Mouse (Mus musculus): ENCODE measurements around the gene Arhgap17.

The Arhgap17 gene

DNA sequence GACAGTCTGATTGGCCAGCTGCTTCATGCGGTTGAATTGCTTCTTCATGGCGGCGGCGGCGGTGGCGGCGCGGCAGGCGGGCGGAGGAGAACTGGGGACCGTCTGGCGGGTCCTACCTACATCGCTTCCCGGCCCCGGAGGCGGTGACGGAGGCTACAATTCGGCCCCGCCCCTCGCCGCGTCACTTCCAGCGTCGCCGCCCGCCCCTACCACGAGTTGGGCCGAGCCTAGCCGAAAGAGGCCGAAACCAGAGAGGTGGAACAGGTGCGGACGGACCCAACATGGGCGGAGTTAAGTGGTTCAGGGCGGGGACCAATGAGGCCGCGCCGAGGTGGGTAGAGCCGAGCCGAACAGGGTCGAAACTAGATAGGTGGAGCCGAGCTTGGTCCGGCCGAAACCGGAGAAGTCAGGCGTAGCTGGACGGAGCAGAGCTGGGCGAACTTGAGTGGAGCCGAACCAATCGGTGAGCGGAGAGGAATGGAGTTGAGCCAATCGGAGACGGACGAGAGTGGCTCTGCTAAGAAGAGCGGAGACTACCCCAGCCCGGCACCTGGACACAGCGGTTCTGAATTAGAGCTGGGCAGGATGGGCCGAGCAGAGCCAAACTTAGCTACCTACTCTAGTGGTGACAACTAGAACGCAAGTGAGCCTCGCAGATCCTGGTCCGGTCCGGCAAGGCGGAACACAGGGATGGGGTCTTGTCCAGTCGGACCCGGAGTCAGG is at the start of gene Arhgap17, which contains the start of gene Lcmt1:
TSS of gene Arhgap17 (minus strand) at position 157 of the 723 bp plus-strand sequence.
TSS of gene Lcmt1 (plus strand) at position 26 of the 723 bp plus-strand sequence.
- peak; percentile 93 for DNase-seq (ENCODE audit: low read depth)

- DNase-seq (ENCODE audit: low read depth): no peak
Observed at GRCm38 (mm10) chr7:123417661-123418060, 47.9 kb upstream of the Arhgap17 start.

- DNase-seq (ENCODE audit: low read depth): no peak
Observed at GRCm38 (mm10) chr7:123416803-123417202, 47.1 kb upstream of the Arhgap17 start.

- no peak for DNase-seq (ENCODE audit: low read depth)
Observed at GRCm38 (mm10) chr7:123412143-123412542, 42.4 kb upstream of the Arhgap17 start.

- no peak for DNase-seq (ENCODE audit: low read depth)
Observed at GRCm38 (mm10) chr7:123411109-123411508, 41.4 kb upstream of the Arhgap17 start.

DNA sequence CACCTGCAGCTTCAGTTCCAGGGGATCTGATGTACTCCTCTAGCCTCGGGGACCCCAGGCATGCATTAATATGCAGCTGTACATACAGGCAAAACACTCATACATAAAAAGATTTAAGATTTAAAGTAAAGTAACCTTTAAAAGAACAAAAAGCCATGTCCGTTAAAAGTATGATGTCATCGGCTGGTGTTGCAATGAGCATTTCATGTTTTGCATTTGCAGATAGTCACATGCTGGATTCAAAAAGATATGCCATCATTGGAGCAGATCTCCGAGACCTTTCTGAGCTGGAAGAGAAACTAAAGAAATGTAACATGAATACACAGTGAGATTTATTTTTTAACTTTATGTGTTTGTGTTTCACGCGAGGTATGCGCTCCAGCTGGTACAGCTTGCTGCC is 40.8 kb upstream of the Arhgap17 start:
- no peak for DNase-seq (ENCODE audit: low read depth)

DNA sequence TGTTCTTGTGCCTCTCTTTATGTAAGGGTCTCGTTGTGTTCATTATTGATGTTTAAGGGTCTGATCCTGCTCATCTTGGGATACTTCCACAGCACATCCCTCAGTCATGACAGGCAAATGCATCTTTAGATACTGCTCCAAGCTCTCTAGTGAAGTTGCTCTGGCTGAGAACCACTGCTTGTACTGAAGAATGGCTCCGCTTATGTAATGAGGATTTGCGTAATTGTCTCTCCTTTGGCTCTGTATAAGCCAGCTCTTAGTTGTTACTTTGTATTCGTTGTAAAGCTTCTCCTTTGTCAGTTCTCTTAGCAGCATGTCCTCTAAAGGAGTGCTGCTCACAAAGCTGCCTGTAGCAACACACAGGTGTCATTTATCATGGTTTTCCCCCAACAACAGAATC is 37.3 kb upstream of the Arhgap17 start:
- no peak for DNase-seq (ENCODE audit: low read depth)

- DNase-seq (ENCODE audit: low read depth): no peak
Observed at GRCm38 (mm10) chr7:123405619-123406018, 35.9 kb upstream of the Arhgap17 start.

GRCm38 (mm10) chr7:123404198-123404597 is 34.5 kb upstream of the Arhgap17 start:
- DNase-seq (ENCODE audit: low read depth): no peak

DNA sequence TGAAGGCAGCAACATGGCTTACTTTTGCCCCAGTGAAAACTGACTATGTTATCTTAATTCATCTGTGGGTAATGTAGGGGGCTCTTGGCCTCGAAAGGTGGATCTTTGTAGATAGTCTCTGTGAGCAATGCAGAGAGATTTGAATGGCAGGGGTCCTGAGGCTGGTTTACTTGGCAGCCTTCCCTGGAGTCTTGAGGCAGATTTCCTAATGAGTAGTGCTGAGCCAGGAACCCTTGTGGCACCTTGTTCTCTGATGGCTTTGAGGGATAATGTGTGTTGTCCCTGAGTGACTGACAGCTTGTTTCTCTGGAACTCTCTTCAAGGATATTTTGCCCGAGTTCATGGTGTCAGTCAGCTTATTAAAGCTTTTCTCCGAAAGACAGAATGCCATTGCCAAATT is 31.4 kb upstream of the Arhgap17 start:
- DNase-seq (ENCODE audit: low read depth): no peak

GRCm38 (mm10) chr7:123399286-123399685 is 29.6 kb upstream of the Arhgap17 start:
- DNase-seq (ENCODE audit: low read depth): no peak

DNA sequence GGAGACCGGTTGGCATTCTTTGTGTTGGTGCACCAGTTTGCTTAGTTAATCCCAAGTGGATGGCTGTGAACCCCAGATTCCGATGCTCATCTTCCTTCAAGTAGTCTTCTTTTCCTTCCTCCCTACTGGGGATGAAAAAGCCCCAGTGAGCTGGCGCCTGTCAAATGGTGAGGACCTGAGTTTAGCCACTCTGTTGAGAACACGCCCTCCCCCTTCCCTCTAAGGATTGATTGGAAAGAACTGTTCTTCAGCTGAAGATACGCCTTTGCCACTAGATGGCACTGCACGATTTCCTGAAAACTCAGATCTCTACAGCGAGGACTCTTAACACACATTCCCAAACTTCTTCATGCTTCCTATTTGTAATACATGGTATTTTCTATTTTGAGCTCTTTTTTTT is 29.1 kb upstream of the Arhgap17 start:
- no peak for DNase-seq (ENCODE audit: low read depth)

DNA sequence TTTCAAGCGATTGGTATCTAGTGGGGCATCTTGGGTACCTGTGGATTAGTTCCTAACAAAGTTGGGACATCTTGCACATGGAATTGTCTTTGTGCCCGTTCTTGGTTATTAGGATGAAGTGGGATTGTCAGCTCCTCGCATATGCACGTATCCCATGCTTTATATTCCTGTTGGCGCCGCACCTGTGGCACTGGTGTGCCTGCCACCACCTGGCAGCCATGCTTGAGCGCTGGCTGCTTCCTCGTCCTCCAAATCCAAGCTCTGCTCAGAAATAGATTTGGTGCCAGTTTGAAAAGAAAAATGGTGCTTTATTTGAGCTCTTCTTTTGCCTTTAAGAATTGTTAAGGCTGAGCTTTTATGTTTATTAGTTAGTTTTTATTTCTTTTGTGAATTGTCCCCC is 28.2 kb upstream of the Arhgap17 start:
- DNase-seq (ENCODE audit: low read depth): no peak

GRCm38 (mm10) chr7:123397369-123397768 is 27.7 kb upstream of the Arhgap17 start:
- no peak for DNase-seq (ENCODE audit: low read depth)

DNA sequence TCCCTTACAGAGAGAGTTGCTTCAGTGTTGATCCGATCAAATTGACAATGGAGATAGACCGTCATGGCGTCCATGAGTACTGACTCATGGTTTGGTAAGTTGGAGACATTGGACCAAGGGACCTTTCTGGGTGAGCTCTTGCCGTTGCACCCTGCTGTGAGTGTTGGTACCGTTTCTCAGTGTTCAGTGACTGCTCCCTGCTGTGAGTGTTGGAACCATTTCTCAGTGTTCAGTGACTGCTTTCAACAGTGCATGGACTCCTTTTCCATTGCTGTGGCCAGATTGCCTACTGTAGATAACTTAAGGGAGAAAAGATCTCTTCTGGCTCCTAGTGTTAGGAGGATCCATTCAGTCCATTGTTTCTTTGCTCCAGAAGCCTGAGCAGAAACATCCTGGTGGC is 27.2 kb upstream of the Arhgap17 start:
- no peak for DNase-seq (ENCODE audit: low read depth)

DNA sequence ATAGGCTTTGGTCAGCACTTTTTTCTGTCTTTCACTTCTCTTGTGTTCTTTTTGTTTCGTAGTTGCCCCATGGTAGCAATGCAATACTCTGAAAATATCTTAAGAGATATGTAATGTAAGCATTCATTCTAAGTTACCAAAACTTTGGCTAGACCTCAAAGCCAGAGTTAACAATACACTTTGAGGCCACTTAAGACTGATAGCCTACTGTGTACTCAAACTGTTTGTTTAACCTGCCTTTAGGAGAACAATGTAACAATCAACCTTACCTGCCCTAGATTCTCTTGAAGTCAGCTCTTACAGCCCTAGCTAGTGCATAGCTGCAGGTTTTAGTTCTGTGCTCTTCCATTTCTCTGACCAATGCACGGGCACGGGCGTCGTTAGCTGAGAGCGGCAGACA is 24.6 kb upstream of the Arhgap17 start:
- DNase-seq (ENCODE audit: low read depth): no peak

DNA sequence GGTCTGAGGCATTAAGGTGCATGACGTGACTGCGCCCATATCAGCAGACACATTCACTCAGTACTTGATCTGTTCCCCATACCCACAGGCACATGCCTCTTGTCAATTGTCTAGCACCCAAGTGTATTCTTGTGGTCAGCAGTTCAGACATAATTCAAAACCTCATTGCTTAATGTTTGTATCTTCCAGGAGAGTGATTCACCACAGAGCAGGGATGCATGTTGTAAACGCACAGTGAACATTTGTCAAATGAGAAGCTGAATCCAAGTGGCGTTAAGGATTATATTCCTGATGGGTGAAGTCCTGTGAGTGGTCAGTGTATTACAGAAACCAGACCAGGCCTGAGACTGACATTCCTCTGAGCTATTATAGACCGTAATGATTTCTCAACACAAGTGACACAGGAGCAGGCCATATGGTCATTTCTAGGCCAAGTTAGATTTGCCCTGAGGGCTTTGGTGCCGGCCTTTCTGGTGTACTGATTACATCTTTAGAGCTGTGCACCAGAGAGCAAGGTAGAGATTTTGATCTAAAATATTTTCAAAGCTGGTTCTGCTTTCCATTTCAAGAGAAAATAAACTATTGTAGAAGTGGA is 20.1 kb upstream of the Arhgap17 start:
- no peak for DNase-seq (ENCODE audit: low read depth)

DNA sequence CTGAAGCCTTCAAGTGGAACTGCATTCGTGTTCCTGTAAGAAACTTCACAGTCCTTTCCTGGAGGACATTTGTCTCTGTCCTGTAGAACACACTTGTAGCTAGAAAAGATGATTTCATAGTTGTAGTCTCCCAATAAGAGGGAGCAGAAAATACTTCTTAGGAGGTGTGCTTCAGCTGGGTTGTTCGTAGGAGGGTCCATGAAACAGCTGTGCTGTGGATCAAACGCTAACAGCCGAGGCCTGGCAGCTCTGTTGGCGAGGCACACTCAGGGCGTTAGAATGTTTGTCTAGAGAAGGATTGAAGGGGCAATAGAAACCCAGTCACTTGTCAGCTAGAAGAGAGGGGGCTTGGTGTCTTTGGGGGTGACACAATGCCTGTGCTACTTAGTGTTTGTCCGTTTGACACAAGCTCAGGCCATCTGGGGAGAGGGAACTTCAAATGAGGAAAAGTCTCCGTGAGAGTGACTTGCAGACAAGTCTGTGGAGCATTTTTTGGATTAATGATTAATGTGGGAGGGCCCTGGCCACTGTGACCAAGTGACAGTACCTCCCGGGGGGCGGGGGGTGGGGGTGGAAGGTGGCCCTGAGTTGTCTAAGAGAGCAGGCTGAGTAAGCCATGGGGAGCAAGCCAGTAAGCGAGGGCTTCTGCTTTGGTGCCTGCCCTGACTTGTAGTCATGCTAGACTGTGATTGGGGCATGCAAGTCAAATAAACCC is 16.1 kb upstream of the Arhgap17 start:
- no peak for DNase-seq (ENCODE audit: low read depth)

DNA sequence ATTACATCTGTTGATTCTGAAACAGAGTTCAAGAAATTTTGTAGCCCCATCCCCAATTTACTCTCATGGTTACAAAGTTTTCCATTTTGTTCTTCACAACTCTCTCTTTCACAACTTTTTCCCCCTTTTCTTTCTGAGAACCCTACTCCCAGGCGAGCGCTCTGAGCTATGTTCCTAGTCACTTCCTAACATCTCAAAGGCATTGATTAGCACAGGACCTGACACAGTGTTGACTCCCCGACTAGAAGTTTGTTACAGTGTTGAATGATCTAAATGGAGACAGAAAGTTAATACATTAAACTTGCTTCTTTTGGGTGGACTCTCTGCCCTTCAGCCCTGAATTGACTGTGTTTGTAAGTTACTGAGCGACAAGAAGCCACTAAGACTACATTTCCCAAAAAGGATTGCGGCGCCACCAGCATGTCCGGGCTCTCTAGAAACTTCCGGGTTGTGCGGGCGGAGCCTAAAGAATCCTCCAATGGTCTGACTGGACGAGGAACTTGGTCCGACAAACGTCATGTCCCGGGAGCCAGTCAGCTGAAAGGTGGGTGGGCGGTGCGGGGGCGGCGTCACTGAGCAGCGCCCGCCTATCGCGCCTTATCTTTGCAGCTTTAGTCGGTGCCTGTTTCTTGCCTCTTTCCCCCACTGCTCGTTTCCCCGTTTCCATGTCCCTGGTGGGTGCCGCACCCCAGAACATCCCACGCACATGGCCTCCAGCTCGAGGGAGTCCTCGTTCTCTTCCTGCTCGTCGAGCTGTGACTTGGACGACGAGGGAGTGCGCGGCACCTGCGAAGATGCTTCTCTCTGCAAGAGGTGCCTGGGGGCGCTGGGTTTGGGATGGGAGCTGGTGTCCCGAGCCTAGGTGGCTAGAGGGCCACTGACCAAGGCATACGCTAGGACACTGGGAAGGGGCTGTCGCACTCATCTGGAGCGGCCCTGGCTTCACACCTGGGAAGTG is 8.0 kb upstream of the Arhgap17 start:
- DNase-seq (ENCODE audit: low read depth): peak; percentile 95

GRCm38 (mm10) chr7:123371501-123371900 is 1.8 kb upstream of the Arhgap17 start:
- DNase-seq (ENCODE audit: low read depth): no peak

DNA sequence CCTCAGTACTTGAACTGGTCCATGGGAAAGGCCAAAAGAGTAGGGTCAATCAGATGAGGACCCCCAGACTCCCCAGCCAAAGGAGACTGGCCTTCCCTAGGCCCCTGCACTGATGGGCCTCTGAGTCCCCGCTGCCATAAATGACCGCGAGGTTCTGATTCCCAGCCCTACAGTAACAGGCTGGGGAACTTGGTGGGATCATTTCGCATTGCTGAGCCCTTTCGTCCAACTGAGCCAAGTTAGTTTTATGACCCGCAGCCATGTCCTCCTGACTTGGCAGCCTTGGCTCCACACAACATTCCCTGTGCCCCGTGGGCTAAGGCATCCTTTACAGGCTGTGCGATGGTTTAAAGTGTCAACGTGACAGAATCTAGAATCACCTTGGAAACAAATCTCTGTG is 985 bp upstream of the Arhgap17 start:
- no peak for DNase-seq (ENCODE audit: low read depth)
